Mouse (Mus musculus): ENCODE results near the gene Gpc1. TPM values are rescaled to one million over a fixed set of nuclear protein-coding genes. Genes with fewer than 3 reads are reported as not detected.

Gpc1 gene
- polyA plus RNA-seq (2014; fragmentation: Nextera tagmentation; extraction: Ambion mirVana), result 139 and 154 TPM in 2 replicates

GRCm38 (mm10) chr1:92831188-92832001 lies at the start of gene Gpc1:
TSS of gene Gpc1 (plus strand) at chr1:92831645.
- no peaks in the 10 kb centered on the region for H3K27me3 ChIP-seq (ENCODE audit: control insufficient read depth, insufficient read depth, low read length)
- no peaks in the 10 kb centered on the region; the same call in 1 of the 2 replicates for H3K36me3 ChIP-seq (ENCODE audit: control insufficient read depth, insufficient read depth, low read length)
- no peaks in the 10 kb centered on the region for H3K9me3 ChIP-seq (ENCODE audit: control insufficient read depth, low read length)
- H3K4me3 ChIP-seq (ENCODE audit: low read depth, low read length), result peak within 1 kb of the TSS; percentile 94
- peaks cover 18% of the 10 kb centered on the region for H3K4me1 ChIP-seq (replicated peaks; ENCODE audit: control insufficient read depth, insufficient read depth, low read length)
- peak within 1 kb of the TSS; percentile 94 for H3K27ac ChIP-seq (ENCODE audit: low read depth, low read length)
- 0% methylated on average over 74 of the region's 99 CpGs for WGBS
- ATAC-seq (replicated peaks; ENCODE audit: low FRiP score) (peak; percentile 78), DNase-seq (ENCODE audit: low spot score) (peak; percentile 95)
- peak within 1 kb of the TSS; percentile 88 for H3K4me2 ChIP-seq (ENCODE audit: low read depth, low read length, severe bottlenecking)
- peak within 1 kb of the TSS; percentile 99 for H3K9ac ChIP-seq (ENCODE audit: low read length)

- 82% methylated on average over 4 of the region's 4 CpGs for WGBS
- Histone ChIP-seq H3K4me2 (ENCODE audit: low read depth, low read length, severe bottlenecking) (no peak overlapping the region), H3K9me3 (ENCODE audit: control insufficient read depth, low read length) (no peaks in the 10 kb centered on the region), H3K27ac (ENCODE audit: low read depth, low read length) (no peak overlapping the region), H3K4me3 (ENCODE audit: low read depth, low read length) (no peak overlapping the region), H3K27me3 (ENCODE audit: control insufficient read depth, insufficient read depth, low read length) (no peaks in the 10 kb centered on the region), H3K36me3 (ENCODE audit: control insufficient read depth, insufficient read depth, low read length) (no peaks in the 10 kb centered on the region), H3K4me1 (replicated peaks; ENCODE audit: control insufficient read depth, insufficient read depth, low read length) (no peaks in the 10 kb centered on the region), H3K9ac (ENCODE audit: low read length) (no peak overlapping the region)
- DNase-seq (ENCODE audit: low spot score) (no peak), ATAC-seq (replicated peaks; ENCODE audit: low FRiP score) (no peak)
Measured at GRCm38 (mm10) chr1:92781862-92782261, 49.6 kb upstream of the Gpc1 start.

- Histone ChIP-seq H3K4me1 (replicated peaks; ENCODE audit: control insufficient read depth, insufficient read depth, low read length) (no peaks in the 10 kb centered on the region; the same call in 1 of the 2 replicates), H3K4me2 (ENCODE audit: low read depth, low read length, severe bottlenecking) (no peak overlapping the region), H3K36me3 (ENCODE audit: control insufficient read depth, insufficient read depth, low read length) (no peaks in the 10 kb centered on the region), H3K4me3 (ENCODE audit: low read depth, low read length) (no peak overlapping the region), H3K9ac (ENCODE audit: low read length) (no peak overlapping the region), H3K9me3 (ENCODE audit: control insufficient read depth, low read length) (no peaks in the 10 kb centered on the region), H3K27me3 (ENCODE audit: control insufficient read depth, insufficient read depth, low read length) (no peaks in the 10 kb centered on the region), H3K27ac (ENCODE audit: low read depth, low read length) (no peak overlapping the region)
- ATAC-seq (replicated peaks; ENCODE audit: low FRiP score) (no peak), DNase-seq (ENCODE audit: low spot score) (no peak)
- 63% methylated on average over 6 of the region's 6 CpGs for WGBS
Measured at GRCm38 (mm10) chr1:92782587-92782986, 48.9 kb upstream of the Gpc1 start.

- peaks cover 6% of the 10 kb centered on the region for H3K4me1 ChIP-seq (replicated peaks; ENCODE audit: control insufficient read depth, insufficient read depth, low read length)
- no peak overlapping the region for H3K4me3 ChIP-seq (ENCODE audit: low read depth, low read length)
- H3K27me3 ChIP-seq (ENCODE audit: control insufficient read depth, insufficient read depth, low read length), result no peaks in the 10 kb centered on the region
- no peak overlapping the region for H3K4me2 ChIP-seq (ENCODE audit: low read depth, low read length, severe bottlenecking)
- WGBS, result 72% methylated on average over 8 of the region's 8 CpGs
- no peak for DNase-seq (ENCODE audit: low spot score)
- no peaks in the 10 kb centered on the region for H3K36me3 ChIP-seq (ENCODE audit: control insufficient read depth, insufficient read depth, low read length)
- H3K27ac ChIP-seq (ENCODE audit: low read depth, low read length), result no peak overlapping the region
- H3K9ac ChIP-seq (ENCODE audit: low read length), result no peak overlapping the region
- ATAC-seq (replicated peaks; ENCODE audit: low FRiP score), result no peak
- H3K9me3 ChIP-seq (ENCODE audit: control insufficient read depth, low read length), result no peaks in the 10 kb centered on the region
Measured at GRCm38 (mm10) chr1:92787221-92787620, 44.2 kb upstream of the Gpc1 start.

- 93% methylated on average over 7 of the region's 7 CpGs for WGBS
- Histone ChIP-seq H3K27ac (ENCODE audit: low read depth, low read length) (no peak overlapping the region), H3K4me3 (ENCODE audit: low read depth, low read length) (no peak overlapping the region), H3K36me3 (ENCODE audit: control insufficient read depth, insufficient read depth, low read length) (no peaks in the 10 kb centered on the region), H3K9ac (ENCODE audit: low read length) (no peak overlapping the region), H3K9me3 (ENCODE audit: control insufficient read depth, low read length) (no peaks in the 10 kb centered on the region), H3K4me1 (replicated peaks; ENCODE audit: control insufficient read depth, insufficient read depth, low read length) (peaks cover 6% of the 10 kb centered on the region), H3K27me3 (ENCODE audit: control insufficient read depth, insufficient read depth, low read length) (no peaks in the 10 kb centered on the region), H3K4me2 (ENCODE audit: low read depth, low read length, severe bottlenecking) (no peak overlapping the region)
- DNase-seq (ENCODE audit: low spot score), result no peak
- ATAC-seq (replicated peaks; ENCODE audit: low FRiP score), result no peak
Measured at GRCm38 (mm10) chr1:92788049-92788448, 43.4 kb upstream of the Gpc1 start.

GRCm38 (mm10) chr1:92790628-92791027 lies 40.8 kb upstream of the Gpc1 start:
- no peaks in the 10 kb centered on the region for H3K9me3 ChIP-seq (ENCODE audit: control insufficient read depth, low read length)
- no peaks in the 10 kb centered on the region for H3K36me3 ChIP-seq (ENCODE audit: control insufficient read depth, insufficient read depth, low read length)
- H3K27ac ChIP-seq (ENCODE audit: low read depth, low read length), result peak overlapping the region; percentile 55; the same call in 1 of the 2 replicates
- 26% methylated on average over 7 of the region's 7 CpGs for WGBS
- H3K27me3 ChIP-seq (ENCODE audit: control insufficient read depth, insufficient read depth, low read length), result no peaks in the 10 kb centered on the region
- H3K4me3 ChIP-seq (ENCODE audit: low read depth, low read length), result peak overlapping the region; percentile 11; the same call in 1 of the 2 replicates
- peak overlapping the region; percentile 35 for H3K4me2 ChIP-seq (ENCODE audit: low read depth, low read length, severe bottlenecking)
- H3K9ac ChIP-seq (ENCODE audit: low read length), result peak overlapping the region; percentile 49
- DNase-seq (ENCODE audit: low spot score) (no peak), ATAC-seq (replicated peaks; ENCODE audit: low FRiP score) (peak; percentile 29)
- peaks cover 6% of the 10 kb centered on the region for H3K4me1 ChIP-seq (replicated peaks; ENCODE audit: control insufficient read depth, insufficient read depth, low read length)

GRCm38 (mm10) chr1:92791070-92791831 lies 40.2 kb upstream of the Gpc1 start:
- 7% methylated on average over 10 of the region's 10 CpGs for WGBS
- Histone ChIP-seq H3K4me2 (ENCODE audit: low read depth, low read length, severe bottlenecking) (peak overlapping the region; percentile 35), H3K4me1 (replicated peaks; ENCODE audit: control insufficient read depth, insufficient read depth, low read length) (peaks cover 6% of the 10 kb centered on the region), H3K36me3 (ENCODE audit: control insufficient read depth, insufficient read depth, low read length) (no peaks in the 10 kb centered on the region), H3K27ac (ENCODE audit: low read depth, low read length) (peak overlapping the region; percentile 55; the same call in 1 of the 2 replicates), H3K9me3 (ENCODE audit: control insufficient read depth, low read length) (no peaks in the 10 kb centered on the region), H3K4me3 (ENCODE audit: low read depth, low read length) (peak overlapping the region; percentile 11; the same call in 1 of the 2 replicates), H3K27me3 (ENCODE audit: control insufficient read depth, insufficient read depth, low read length) (no peaks in the 10 kb centered on the region), H3K9ac (ENCODE audit: low read length) (peak overlapping the region; percentile 49)
- ATAC-seq (replicated peaks; ENCODE audit: low FRiP score) (peak; percentile 89), DNase-seq (ENCODE audit: low spot score) (peak; percentile 84)

- H3K36me3 ChIP-seq (ENCODE audit: control insufficient read depth, insufficient read depth, low read length), result no peaks in the 10 kb centered on the region
- no peaks in the 10 kb centered on the region for H3K9me3 ChIP-seq (ENCODE audit: control insufficient read depth, low read length)
- no peak overlapping the region for H3K27ac ChIP-seq (ENCODE audit: low read depth, low read length)
- no peak overlapping the region for H3K9ac ChIP-seq (ENCODE audit: low read length)
- H3K27me3 ChIP-seq (ENCODE audit: control insufficient read depth, insufficient read depth, low read length), result no peaks in the 10 kb centered on the region
- H3K4me2 ChIP-seq (ENCODE audit: low read depth, low read length, severe bottlenecking), result no peak overlapping the region
- H3K4me3 ChIP-seq (ENCODE audit: low read depth, low read length), result no peak overlapping the region
- WGBS, result 72% methylated on average over 5 of the region's 5 CpGs
- H3K4me1 ChIP-seq (replicated peaks; ENCODE audit: control insufficient read depth, insufficient read depth, low read length), result peaks cover 6% of the 10 kb centered on the region
- ATAC-seq (replicated peaks; ENCODE audit: low FRiP score), result no peak
- DNase-seq (ENCODE audit: low spot score), result no peak
Measured at GRCm38 (mm10) chr1:92793781-92794180, 37.7 kb upstream of the Gpc1 start.
